Mouse (Mus musculus) CH12.LX (cell line): ENCODE results near the gene Slco4c1. TPM values are rescaled to one million over a fixed set of nuclear protein-coding genes. Genes with fewer than 3 reads are reported as not detected.

Source experiments
- DNase-seq: peaks from one replicate; pipeline ENCODE4 v3.0.0-alpha.2; 2013; ENCODE audit errors: extremely low read depth
- H3K27ac ChIP-seq: 2 replicates; pipeline ENCODE4 v1.5.1; 2012; ENCODE audit warnings: low read depth, mild to moderate bottlenecking, control low read depth, moderate library complexity; ENCODE audit not compliant: insufficient read depth
- H3K27me3 ChIP-seq: replicated peaks from 2 replicates; pipeline ENCODE3; 2012; ENCODE audit warnings: inconsistent platforms
- H3K36me3 ChIP-seq, 2 experiments: replicated peaks in 1 of 2; 2 replicates each; pipeline versions ENCODE3 to v1.6.1; 2012; ENCODE audit warnings: inconsistent platforms in 1 of 2, low read length in 1 of 2, mild to moderate bottlenecking in 1 of 2, mixed read lengths in 1 of 2, moderate library complexity in 1 of 2; ENCODE audit not compliant: control insufficient read depth in 1 of 2, insufficient read depth in 1 of 2
- H3K4me1 ChIP-seq, 2 experiments: 2 replicates each; pipeline ENCODE4 v1.6.1; 2012; ENCODE audit warnings: inconsistent platforms in 1 of 2, moderate library complexity in 1 of 2; ENCODE audit not compliant: insufficient read depth in 2 of 2, control insufficient read depth in 1 of 2
- H3K4me2 ChIP-seq: 2 replicates; pipeline ENCODE4 v1.6.1; 2012; ENCODE audit warnings: low read depth, mild to moderate bottlenecking, control low read depth; ENCODE audit not compliant: poor library complexity, insufficient read depth, severe bottlenecking
- H3K4me3 ChIP-seq, 3 experiments: fragments of 150-350 bp in 1 of 3; sonication (generic) in 1 of 3; replicated peaks in 1 of 3; 2 replicates each; pipeline versions ENCODE3 to v1.5.1; 2011 to 2012; ENCODE audit warnings: low read depth in 2 of 3, low read length in 2 of 3, mild to moderate bottlenecking in 2 of 3, moderate library complexity in 2 of 3, control low read depth in 1 of 3, improper control_type of control experiment in 1 of 3, inconsistent platforms in 1 of 3, mixed read lengths in 1 of 3; ENCODE audit not compliant: poor library complexity in 1 of 3
- H3K79me2 ChIP-seq: replicated peaks from 2 replicates; pipeline ENCODE4 v1.6.1; 2012; ENCODE audit warnings: mild to moderate bottlenecking, moderate library complexity; ENCODE audit not compliant: control insufficient read depth, poor library complexity, insufficient read depth, severe bottlenecking; ENCODE audit errors: extremely low read depth
- H3K9ac ChIP-seq: 2 replicates; pipeline ENCODE4 v1.6.1; 2012; ENCODE audit warnings: low read depth, mild to moderate bottlenecking, control low read depth, moderate library complexity; ENCODE audit not compliant: insufficient read depth
- H3K9me3 ChIP-seq: replicated peaks from 2 replicates; pipeline ENCODE3; 2012; ENCODE audit warnings: low read length, inconsistent platforms, mixed read lengths
- EP300 ChIP-seq: IDR thresholded peaks from 2 replicates; pipeline ENCODE4 v1.6.1; 2011; ENCODE audit warnings: low read length, improper control_type of control experiment
- HCFC1 ChIP-seq: IDR thresholded peaks from 2 replicates; pipeline ENCODE4 v1.6.1; 2012; ENCODE audit warnings: low read depth, mild to moderate bottlenecking, inconsistent platforms, low read length, improper control_type of control experiment
- IRF4 ChIP-seq: IDR thresholded peaks from 2 replicates; pipeline ENCODE4 v1.6.1; 2014; ENCODE audit warnings: low read depth, mild to moderate bottlenecking, inconsistent platforms, low read length, improper control_type of control experiment
- JUN ChIP-seq: IDR thresholded peaks from 2 replicates; pipeline ENCODE4 v1.6.1; 2011; ENCODE audit warnings: low read depth, mild to moderate bottlenecking, low read length, improper control_type of control experiment, moderate library complexity; ENCODE audit not compliant: insufficient read depth
- MAFK ChIP-seq: IDR thresholded peaks from 2 replicates; pipeline ENCODE4 v1.6.1; 2011; ENCODE audit warnings: low read length, improper control_type of control experiment; ENCODE audit not compliant: insufficient replicate concordance
- MAX ChIP-seq: IDR thresholded peaks from 2 replicates; pipeline ENCODE4 v1.6.1; 2011; ENCODE audit warnings: low read length, improper control_type of control experiment
- MAZ ChIP-seq: IDR thresholded peaks from 2 replicates; pipeline ENCODE4 v1.6.1; 2012; ENCODE audit warnings: low read depth, mild to moderate bottlenecking, inconsistent platforms, low read length, improper control_type of control experiment, moderate library complexity
- RAD21 ChIP-seq: IDR thresholded peaks from 2 replicates; pipeline ENCODE4 v1.6.1; 2011; ENCODE audit warnings: low read depth, mild to moderate bottlenecking, low read length, improper control_type of control experiment, moderate library complexity
- SIN3A ChIP-seq: IDR thresholded peaks from 2 replicates; pipeline ENCODE4 v1.6.1; 2012; ENCODE audit warnings: low read length, improper control_type of control experiment, inconsistent platforms
- TBP ChIP-seq: conservative IDR thresholded peaks from 2 replicates; pipeline ENCODE4 v1.6.1; 2011; ENCODE audit warnings: low read depth, low read length, improper control_type of control experiment
- TCF12 ChIP-seq: IDR thresholded peaks from 2 replicates; pipeline ENCODE4 v1.6.1; 2014; ENCODE audit warnings: low read depth, mild to moderate bottlenecking, inconsistent platforms, low read length, improper control_type of control experiment
- UBTF ChIP-seq: IDR thresholded peaks from 2 replicates; pipeline ENCODE4 v1.6.1; 2012; ENCODE audit warnings: low read depth, mild to moderate bottlenecking, inconsistent platforms, low read length, improper control_type of control experiment, moderate library complexity
- USF2 ChIP-seq: conservative IDR thresholded peaks from 2 replicates; pipeline ENCODE4 v1.6.1; 2011; ENCODE audit warnings: low read depth, low read length, improper control_type of control experiment
- ZKSCAN1 ChIP-seq: IDR thresholded peaks from 2 replicates; pipeline ENCODE4 v1.6.1; 2012; ENCODE audit warnings: low read depth, inconsistent platforms, low read length, improper control_type of control experiment, borderline replicate concordance
- ZMIZ1 ChIP-seq: IDR thresholded peaks from 2 replicates; pipeline ENCODE4 v1.6.1; 2012; ENCODE audit warnings: low read depth, mild to moderate bottlenecking, inconsistent platforms, low read length, improper control_type of control experiment
- dilution Hi-C: fragments of 300-500 bp; cut with MboI; formaldehyde crosslinking; loops from 2 replicates; pipeline ENCODE4 v1.14.3; 2020; ENCODE audit warnings: low sequenced_read_pairs; ENCODE audit not compliant: extremely low pct_unique_long_range_greater_than_20kb, extremely low pct_ligation_motif_present
- in situ Hi-C: fragments of 300-500 bp; cut with MboI; formaldehyde crosslinking; loops from 3 replicates; pipeline ENCODE4 v1.14.3; 2019; ENCODE audit warnings: low sequenced_read_pairs, low pct_ligation_motif_present, low pct_unique_long_range_greater_than_20kb, mixed read lengths
- polyA plus RNA-seq: library from polyadenylated mRNA; unstranded; fragments of >175 nt; gene quantifications from 2 replicates; pipeline ENCODE4 v1.2.1, GENCODE M21; 2012; ENCODE audit warnings: low read depth; ENCODE audit not compliant: insufficient read length
- total RNA-seq, 2 experiments: library from RNA; depleted of rRNA; stranded (reverse); fragments of 300-350 nt in 1 of 2; fragments of >200 nt in 1 of 2; gene quantifications; 2 replicates each; pipeline ENCODE4 v1.2.3; 2012 to 2014

The Slco4c1 gene
- total and polyA plus RNA-seq, 3 experiments = not detected

DNA sequence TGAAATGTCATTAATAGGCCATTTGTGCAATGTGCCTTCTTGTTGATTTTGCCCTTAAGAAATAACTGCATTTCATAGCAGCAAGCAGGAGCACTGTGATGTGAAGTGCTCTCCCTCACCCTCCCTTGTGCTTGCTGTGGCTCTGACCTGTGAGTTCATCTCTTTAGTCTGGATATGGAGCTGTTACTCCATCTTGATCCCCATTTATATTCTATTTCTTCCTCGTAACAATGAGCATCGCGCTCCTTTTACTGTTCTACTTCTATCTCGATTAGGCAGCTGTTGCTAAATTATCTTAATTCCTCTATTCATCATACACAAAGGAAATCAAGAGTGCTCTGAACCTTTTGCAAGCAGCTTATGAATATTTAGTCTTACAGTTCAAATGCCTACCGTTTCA lies 98.3 kb downstream of the Slco4c1 start:
- Histone ChIP-seq H3K27ac (no peak overlapping the region), H3K36me3 (no peaks in the 10 kb centered on the region), H3K9ac (no peak overlapping the region), H3K4me2 (no peak overlapping the region), H3K9me3 (no peaks in the 10 kb centered on the region), H3K27me3 (no peaks in the 10 kb centered on the region), H3K79me2 (no peaks in the 10 kb centered on the region), H3K4me1 (peaks cover 0 to 2% of the 10 kb centered on the region in 2 experiments; a peak in 2 of 4 replicates), H3K4me3 (no peak overlapping the region)
- dilution Hi-C loops (no loop called here), in situ Hi-C loops (no loop called here)
- TF ChIP-seq MAZ (no peak), SIN3A (no peak), MAFK (no peak), TCF12 (no peak), ZKSCAN1 (no peak), TBP (no peak), RAD21 (no peak), HCFC1 (no peak)
- DNase-seq = no peak

- H3K4me3 ChIP-seq = no peak overlapping the region
- peaks cover 0 to 10% of the 10 kb centered on the region in 2 experiments; a peak in 2 of 4 replicates for H3K4me1 ChIP-seq
- in situ Hi-C loops (no loop called here), dilution Hi-C loops (no loop called here)
- no peak overlapping the region for H3K4me2 ChIP-seq
- no peaks in the 10 kb centered on the region for H3K27me3 ChIP-seq
- no peak overlapping the region for H3K27ac ChIP-seq
- H3K9ac ChIP-seq = no peak overlapping the region
- TF ChIP-seq IRF4 = no peak
- no peak for TF ChIP-seq USF2
- TF ChIP-seq MAZ = no peak
- no peak for TF ChIP-seq EP300
- no peak for TF ChIP-seq ZMIZ1
- TF ChIP-seq TCF12 = no peak
- no peak for TF ChIP-seq UBTF
- no peak for TF ChIP-seq MAX
- TF ChIP-seq JUN = no peak
- DNase-seq = no peak
- no peaks in the 10 kb centered on the region for H3K36me3 ChIP-seq
- H3K9me3 ChIP-seq = no peaks in the 10 kb centered on the region
- H3K79me2 ChIP-seq = no peaks in the 10 kb centered on the region
Observed at GRCm38 (mm10) chr1:96770283-96770682, 101.7 kb downstream of the Slco4c1 start.
